Mouse (Mus musculus) olfactory bulb, adult 2 months (tissue): Measurements from ENCODE around the gene Ppp2r5e.

Experiments
- CTCF ChIP-seq: fragments of 200-500 bp; IDR thresholded peaks from 2 replicates; pipeline ENCODE4 v1.5.1; 2012; ENCODE audit warnings: low read depth, mild to moderate bottlenecking, low read length, moderate library complexity; ENCODE audit not compliant: insufficient read depth
- POLR2A ChIP-seq: fragments of 200-500 bp; IDR thresholded peaks from 2 replicates; pipeline ENCODE4 v1.6.1; 2012; ENCODE audit warnings: mild to moderate bottlenecking, low read depth, low read length, moderate library complexity; ENCODE audit not compliant: insufficient read depth

DNA sequence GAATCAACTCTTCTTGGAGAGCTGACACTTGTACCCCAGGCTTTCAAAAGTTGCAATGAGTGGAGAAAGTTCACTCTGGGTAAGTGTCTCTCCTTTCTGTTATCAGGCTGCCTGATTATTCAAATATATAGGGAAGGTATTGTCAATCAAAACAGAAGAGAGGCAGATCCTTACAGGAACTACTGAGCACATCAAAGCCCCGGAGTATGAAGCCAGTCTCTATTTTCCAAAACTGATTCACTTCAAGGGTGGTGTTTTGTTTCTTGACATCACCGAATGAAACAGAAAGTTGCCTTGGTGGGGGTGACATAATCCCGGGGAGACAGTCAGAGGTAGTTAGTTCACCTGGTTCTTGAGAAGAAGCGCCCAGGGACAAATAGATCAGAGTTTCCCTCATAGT, 179.4 kb downstream of the Ppp2r5e start, which contains the start of gene Gphb5:
- no peak for TF ChIP-seq POLR2A
- no peak for TF ChIP-seq CTCF
